Mouse (Mus musculus): Measurements from ENCODE around the gene Slc25a23.

GRCm38 (mm10) chr17:57061069-57061468, 1.4 kb upstream of the Slc25a23 start:
- TF ChIP-seq CTCF (IDR thresholded peaks at IDR 0.05; ENCODE audit: low read depth, low read length), result no peak
- TF ChIP-seq GATA1 (IDR thresholded peaks at IDR 0.05; ENCODE audit: borderline replicate concordance, low read length), result no peak
